Mouse (Mus musculus) MEL (cell line): ENCODE results near the gene Cmbl. TPM values are rescaled to one million over a fixed set of nuclear protein-coding genes. Genes with fewer than 3 reads are reported as not detected.
A peak's percentile ranks its signal among the peaks of the same experiment; 100 is the strongest.

Source experiments
- DNase-seq: peaks from one replicate; pipeline ENCODE4 v3.0.0; 2011; ENCODE audit warnings: low read depth, low spot score
- H3K27ac ChIP-seq: 2 replicates; pipeline ENCODE4 v1.5.1; 2012; ENCODE audit warnings: low read depth, mild to moderate bottlenecking, control low read depth, low read length, moderate library complexity; ENCODE audit not compliant: control insufficient read depth
- H3K27me3 ChIP-seq, 2 experiments: fragments of 150-350 bp in 1 of 2; sonication (generic) in 1 of 2; 2 replicates each; pipeline ENCODE4 v1.6.1; 2012; ENCODE audit warnings: low read length in 2 of 2, mild to moderate bottlenecking in 2 of 2, improper control_type of control experiment in 1 of 2, moderate library complexity in 1 of 2; ENCODE audit not compliant: insufficient read depth in 2 of 2, control insufficient read depth in 1 of 2
- H3K36me3 ChIP-seq, 2 experiments: 2 replicates each; pipeline ENCODE4 v1.6.1; 2012 to 2014; ENCODE audit warnings: low read length in 2 of 2, improper control_type of control experiment in 1 of 2, inconsistent platforms in 1 of 2, mild to moderate bottlenecking in 1 of 2; ENCODE audit not compliant: insufficient read depth in 2 of 2, control insufficient read depth in 1 of 2
- H3K4me1 ChIP-seq, 2 experiments: fragments of 150-350 bp in 1 of 2; sonication (generic) in 1 of 2; 2 replicates each; pipeline ENCODE4 v1.6.1; 2012; ENCODE audit warnings: low read length in 2 of 2, improper control_type of control experiment in 1 of 2, mild to moderate bottlenecking in 1 of 2; ENCODE audit not compliant: insufficient read depth in 2 of 2, control insufficient read depth in 1 of 2
- H3K4me3 ChIP-seq, 2 experiments: fragments of 150-350 bp in 1 of 2; sonication (generic) in 1 of 2; 2 replicates each; pipeline ENCODE4 v1.5.1; 2012; ENCODE audit warnings: low read depth in 2 of 2, low read length in 2 of 2, mild to moderate bottlenecking in 2 of 2, moderate library complexity in 2 of 2, control low read depth in 1 of 2, improper control_type of control experiment in 1 of 2; ENCODE audit not compliant: control insufficient read depth in 1 of 2, insufficient read depth in 1 of 2
- H3K79me2 ChIP-seq: 2 replicates; pipeline ENCODE4 v1.6.1; 2012; ENCODE audit warnings: mild to moderate bottlenecking, low read length, moderate library complexity; ENCODE audit not compliant: control insufficient read depth, poor library complexity, insufficient read depth
- H3K9ac ChIP-seq: 2 replicates; pipeline ENCODE4 v1.6.1; 2012; ENCODE audit warnings: low read depth, mild to moderate bottlenecking, control low read depth, low read length, moderate library complexity; ENCODE audit not compliant: control insufficient read depth, poor library complexity, severe bottlenecking
- H3K9me3 ChIP-seq: fragments of 150-350 bp; sonication (generic); replicated peaks from 2 replicates; pipeline ENCODE4 v1.6.1; 2012; ENCODE audit warnings: mild to moderate bottlenecking, low read length, improper control_type of control experiment, moderate library complexity; ENCODE audit not compliant: insufficient read depth
- CHD1 ChIP-seq: IDR thresholded peaks from 2 replicates; pipeline ENCODE4 v1.6.1; 2012; ENCODE audit warnings: low read depth, mild to moderate bottlenecking, inconsistent platforms, low read length, improper control_type of control experiment
- CHD2 ChIP-seq: IDR thresholded peaks from 2 replicates; pipeline ENCODE4 v1.6.1; 2011; ENCODE audit warnings: low read length, improper control_type of control experiment
- CTCF ChIP-seq, 3 experiments: IDR thresholded peaks in 2 of 3; conservative IDR thresholded peaks in 1 of 3; 2 replicates each; pipeline ENCODE4 v1.5.1; 2011 to 2012; ENCODE audit warnings: low read length in 3 of 3, low read depth in 2 of 3, mild to moderate bottlenecking in 2 of 3, improper control_type of control experiment in 1 of 3, inconsistent platforms in 1 of 3, mixed read lengths in 1 of 3, moderate library complexity in 1 of 3; ENCODE audit not compliant: control insufficient read depth in 1 of 3, insufficient read depth in 1 of 3, poor library complexity in 1 of 3, severe bottlenecking in 1 of 3
- E2F4 ChIP-seq: IDR thresholded peaks from 2 replicates; pipeline ENCODE4 v1.6.1; 2011; ENCODE audit warnings: low read depth, low read length, improper control_type of control experiment, borderline replicate concordance
- ELF1 ChIP-seq: IDR thresholded peaks from 2 replicates; pipeline ENCODE4 v1.6.1; 2014; ENCODE audit warnings: low read depth, mild to moderate bottlenecking, inconsistent platforms, low read length, improper control_type of control experiment, moderate library complexity
- EP300 ChIP-seq, 2 experiments: IDR thresholded peaks; 2 replicates each; pipeline ENCODE4 v1.6.1; 2011; ENCODE audit warnings: improper control_type of control experiment in 2 of 2, low read length in 2 of 2, low read depth in 1 of 2, mild to moderate bottlenecking in 1 of 2
- ETS1 ChIP-seq: IDR thresholded peaks from 2 replicates; pipeline ENCODE4 v1.6.1; 2012; ENCODE audit warnings: low read depth, mild to moderate bottlenecking, inconsistent platforms, low read length, improper control_type of control experiment, moderate library complexity
- GATA1 ChIP-seq: IDR thresholded peaks from 2 replicates; pipeline ENCODE4 v1.6.1; 2011; ENCODE audit warnings: low read depth, low read length, improper control_type of control experiment
- HCFC1 ChIP-seq: IDR thresholded peaks from 2 replicates; pipeline ENCODE4 v1.6.1; 2012; ENCODE audit warnings: low read depth, mild to moderate bottlenecking, inconsistent platforms, low read length, improper control_type of control experiment, moderate library complexity
- KAT2A ChIP-seq: conservative IDR thresholded peaks from 2 replicates; pipeline ENCODE4 v1.6.1; 2012; ENCODE audit warnings: low read depth, low read length, improper control_type of control experiment, inconsistent platforms
- MAX ChIP-seq: IDR thresholded peaks from 2 replicates; pipeline ENCODE4 v1.6.1; 2011; ENCODE audit warnings: low read length, improper control_type of control experiment
- MAZ ChIP-seq: IDR thresholded peaks from 2 replicates; pipeline ENCODE4 v1.6.1; 2012; ENCODE audit warnings: low read depth, mild to moderate bottlenecking, inconsistent platforms, low read length, improper control_type of control experiment
- MEF2A ChIP-seq: IDR thresholded peaks from 2 replicates; pipeline ENCODE4 v1.6.1; 2014; ENCODE audit warnings: low read depth, mild to moderate bottlenecking, inconsistent platforms, low read length, improper control_type of control experiment; ENCODE audit not compliant: poor library complexity, insufficient replicate concordance, severe bottlenecking; ENCODE audit errors: extremely low read depth
- MXI1 ChIP-seq: IDR thresholded peaks from 2 replicates; pipeline ENCODE4 v1.6.1; 2011; ENCODE audit warnings: mild to moderate bottlenecking, low read depth, low read length, improper control_type of control experiment
- MYB ChIP-seq: IDR thresholded peaks from 2 replicates; pipeline ENCODE4 v1.6.1; 2011; ENCODE audit warnings: mild to moderate bottlenecking, low read depth, low read length, improper control_type of control experiment
- MYC ChIP-seq: IDR thresholded peaks from 2 replicates; pipeline ENCODE4 v1.6.1; 2011; ENCODE audit warnings: low read depth, mild to moderate bottlenecking, low read length, improper control_type of control experiment, moderate library complexity
- NELFE ChIP-seq: IDR thresholded peaks from 2 replicates; pipeline ENCODE4 v1.6.1; 2011; ENCODE audit warnings: low read depth, low read length, improper control_type of control experiment
- POLR2A ChIP-seq, 2 experiments: IDR thresholded peaks; 2 replicates each; pipeline ENCODE4 v1.6.1; 2011 to 2012; ENCODE audit warnings: low read length in 2 of 2, mild to moderate bottlenecking in 2 of 2, control low read depth in 1 of 2, improper control_type of control experiment in 1 of 2, low read depth in 1 of 2, moderate library complexity in 1 of 2; ENCODE audit not compliant: control insufficient read depth in 1 of 2, insufficient read depth in 1 of 2, poor library complexity in 1 of 2
- POLR2AphosphoS2 ChIP-seq: IDR thresholded peaks from 2 replicates; pipeline ENCODE4 v1.6.1; 2011; ENCODE audit warnings: low read length, improper control_type of control experiment
- POLR2AphosphoS5 ChIP-seq: IDR thresholded peaks from 2 replicates; pipeline ENCODE4 v1.6.1; 2012; ENCODE audit warnings: low read depth, borderline replicate concordance, mild to moderate bottlenecking, inconsistent platforms, low read length, moderate library complexity, mixed read lengths
- RCOR1 ChIP-seq: IDR thresholded peaks from 2 replicates; pipeline ENCODE4 v1.6.1; 2012; ENCODE audit warnings: low read depth, mild to moderate bottlenecking, inconsistent platforms, low read length, improper control_type of control experiment
- SIN3A ChIP-seq: IDR thresholded peaks from 2 replicates; pipeline ENCODE4 v1.6.1; 2012; ENCODE audit warnings: low read length, improper control_type of control experiment, inconsistent platforms
- SMC3 ChIP-seq: IDR thresholded peaks from 2 replicates; pipeline ENCODE4 v1.6.1; 2011; ENCODE audit warnings: low read depth, low read length, improper control_type of control experiment
- TAL1 ChIP-seq: IDR thresholded peaks from 2 replicates; pipeline ENCODE4 v1.6.1; 2012; ENCODE audit warnings: mild to moderate bottlenecking, inconsistent platforms, low read length, moderate library complexity, mixed read lengths
- TBP ChIP-seq: IDR thresholded peaks from 2 replicates; pipeline ENCODE4 v1.8.0; 2011; ENCODE audit warnings: low read depth, low read length, improper control_type of control experiment
- TCF12 ChIP-seq: IDR thresholded peaks from 2 replicates; pipeline ENCODE4 v1.6.1; 2014; ENCODE audit warnings: low read depth, mild to moderate bottlenecking, inconsistent platforms, low read length, improper control_type of control experiment, moderate library complexity
- UBTF ChIP-seq: IDR thresholded peaks from 2 replicates; pipeline ENCODE4 v1.6.1; 2012; ENCODE audit warnings: low read depth, mild to moderate bottlenecking, inconsistent platforms, low read length, improper control_type of control experiment, moderate library complexity, borderline replicate concordance; ENCODE audit not compliant: insufficient read depth
- USF1 ChIP-seq: IDR thresholded peaks from 2 replicates; pipeline ENCODE4 v1.6.1; 2014; ENCODE audit warnings: low read depth, mild to moderate bottlenecking, inconsistent platforms, low read length, improper control_type of control experiment, moderate library complexity
- USF2 ChIP-seq, 2 experiments: IDR thresholded peaks; 2 replicates each; pipeline ENCODE4 v1.6.1; 2011 to 2012; ENCODE audit warnings: improper control_type of control experiment in 2 of 2, low read length in 2 of 2, borderline replicate concordance in 1 of 2, inconsistent platforms in 1 of 2, low read depth in 1 of 2, mild to moderate bottlenecking in 1 of 2; ENCODE audit not compliant: insufficient read depth in 1 of 2
- ZKSCAN1 ChIP-seq: IDR thresholded peaks from 2 replicates; pipeline ENCODE4 v1.6.1; 2012; ENCODE audit warnings: low read depth, mild to moderate bottlenecking, inconsistent platforms, low read length, improper control_type of control experiment, moderate library complexity
- ZMIZ1 ChIP-seq: IDR thresholded peaks from 2 replicates; pipeline ENCODE4 v1.6.1; 2012; ENCODE audit warnings: low read depth, mild to moderate bottlenecking, inconsistent platforms, low read length, improper control_type of control experiment, moderate library complexity
- polyA plus RNA-seq, 2 experiments: library from polyadenylated mRNA; stranded (reverse) in 1 of 2; unstranded in 1 of 2; fragments of >175 nt in 1 of 2; fragments of >200 nt in 1 of 2; gene quantifications; 2 replicates each; pipeline versions ENCODE4 v1.2.1 to v1.2.4; 2012; ENCODE audit warnings: low replicate concordance in 2 of 2, low read depth in 1 of 2; ENCODE audit not compliant: insufficient read length in 2 of 2, insufficient read depth in 1 of 2, missing spikeins in 1 of 2
- total RNA-seq: library from RNA; depleted of rRNA; stranded (reverse); fragments of 300-350 nt; gene quantifications from 2 replicates; pipeline ENCODE4 v1.2.3, GENCODE M21; 2012

Cmbl gene
- total and polyA plus RNA-seq, 3 experiments, result 0.22 to 0.31 TPM; not detected in 1

DNA sequence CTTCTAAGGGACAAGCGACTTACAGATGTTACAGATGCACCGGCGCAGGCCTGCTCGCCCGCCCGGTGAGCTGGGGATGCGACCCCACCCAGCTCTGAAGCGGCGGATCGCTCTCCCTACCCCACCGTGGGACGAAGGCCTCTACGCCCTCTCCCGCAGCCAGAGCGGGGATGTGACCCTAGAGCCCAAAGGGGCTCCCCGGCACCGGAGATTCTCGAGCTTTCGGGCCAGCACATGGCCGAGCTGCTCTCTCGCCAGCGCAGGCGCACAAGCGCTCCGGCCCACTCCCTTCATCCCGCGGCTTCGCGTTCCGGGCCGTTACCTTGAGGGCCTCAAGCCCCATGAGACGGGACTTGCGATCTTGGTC is 36.1 kb downstream of the Cmbl start:
- Histone ChIP-seq H3K36me3 (peaks cover 25 to 28% of the 10 kb centered on the region in 2 experiments), H3K9ac (peak overlapping the region; percentile 93)
- no peak for DNase-seq

DNA sequence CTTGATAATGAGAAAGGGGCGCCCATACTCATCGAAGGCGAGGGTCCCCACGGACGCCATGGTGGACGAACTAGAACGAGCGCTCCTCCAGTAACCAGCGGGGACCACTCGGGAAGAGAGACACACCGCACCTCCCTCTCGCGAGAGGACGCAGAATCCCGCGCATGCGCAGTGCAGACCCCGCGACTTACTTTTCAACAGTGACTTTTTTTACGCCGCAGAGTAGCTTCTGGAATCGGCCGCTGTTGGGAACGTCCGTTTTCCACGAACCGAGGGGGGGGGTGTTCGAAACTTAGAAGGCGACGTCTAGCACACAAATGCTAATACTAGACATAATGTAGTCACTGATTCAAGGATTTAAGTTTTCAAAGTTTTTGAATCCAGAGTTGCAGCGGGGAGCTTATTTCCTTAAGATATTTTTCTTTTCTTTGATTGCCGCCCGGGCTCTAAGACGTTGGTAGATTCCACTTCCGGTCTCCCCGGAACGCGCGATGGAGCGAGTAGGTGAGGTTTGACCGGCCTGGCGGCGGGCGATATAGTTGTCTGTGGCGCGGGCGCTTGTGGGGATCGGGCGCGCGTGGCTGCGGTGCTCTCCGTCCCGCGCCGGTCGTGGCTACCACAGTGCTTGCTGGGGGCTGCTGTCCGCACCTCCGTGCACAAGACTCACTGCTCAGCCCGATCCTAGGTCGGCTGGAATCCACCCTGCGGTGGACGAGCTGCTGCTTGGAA is 36.6 kb downstream of the Cmbl start, which contains the start of the genes Cct5 and Fam173b:
Gene Cct5, minus strand, starts transcription at position 159 of the 729 bp plus-strand sequence.
Gene Fam173b, plus strand, starts transcription at position 207 of the 729 bp plus-strand sequence.
- peaks cover 22 to 28% of the 10 kb centered on the region in 2 experiments for H3K36me3 ChIP-seq
- H3K27ac ChIP-seq, result peak within 1 kb of the TSS; percentile 80
- H3K9me3 ChIP-seq, result no peaks in the 10 kb centered on the region
- H3K27me3 ChIP-seq, result no peaks in the 10 kb centered on the region
- peak; percentile 100 for DNase-seq
- H3K9ac ChIP-seq, result peak within 1 kb of the TSS; percentile 93
- H3K4me3 ChIP-seq, result peak within 1 kb of the TSS; percentile 65 to 93
- H3K79me2 ChIP-seq, result peaks cover 51% of the 10 kb centered on the region
- H3K4me1 ChIP-seq, result peaks cover 8 to 21% of the 10 kb centered on the region in 2 experiments
- TF ChIP-seq USF2 (IDR thresholded peaks at IDR 0.05; ENCODE audit: borderline replicate concordance in 1 of 2, insufficient read depth in 1 of 2, low read depth in 1 of 2, low read length in 2 of 2) (no peak), E2F4 (peak; percentile 76; the same call in 1 of the 2 replicates), SIN3A (peak; percentile 93), KAT2A (peak; percentile 73), ELF1 (peak; percentile 44; the same call in 1 of the 2 replicates), POLR2A (IDR thresholded peaks at IDR 0.05; ENCODE audit: control insufficient read depth in 1 of 2, insufficient read depth in 1 of 2, low read depth in 1 of 2, low read length in 2 of 2, poor library complexity in 1 of 2) (peak; percentile 98), TAL1 (no peak), GATA1 (no peak), SMC3 (no peak), MEF2A (no peak), EP300 (IDR thresholded peaks at IDR 0.05; ENCODE audit: low read depth in 1 of 2, low read length in 2 of 2) (peak in 1 of 2 experiments; percentile 41; a peak in 2 of 4 replicates), ZKSCAN1 (no peak), TBP (peak; percentile 93), CTCF (IDR thresholded peaks at IDR 0.05 in 2 of 3, conservative IDR thresholded peaks at IDR 0.05 in 1 of 3; ENCODE audit: control insufficient read depth in 1 of 3, insufficient read depth in 1 of 3, low read depth in 2 of 3, low read length in 3 of 3, poor library complexity in 1 of 3, severe bottlenecking in 1 of 3) (no peak), MAZ (peak; percentile 44), CHD2 (peak; percentile 99), MYC (0 out of 2 replicates have a peak, but pooled peaks have one; percentile 8), USF1 (0 out of 2 replicates have a peak, but pooled peaks have one; percentile 15), NELFE (peak; percentile 97), TCF12 (peak; percentile 78), ETS1 (0 out of 2 replicates have a peak, but pooled peaks have one; percentile 30), CHD1 (peak; percentile 100), MYB (no peak), POLR2AphosphoS5 (peak; percentile 58; the same call in 1 of the 2 replicates)

More for the DNA sequence above, 36.1 kb downstream of the Cmbl start:
- peaks cover 52% of the 10 kb centered on the region for H3K79me2 ChIP-seq
- peak overlapping the region; percentile 64 to 93 for H3K4me3 ChIP-seq
- peak overlapping the region; percentile 67 for H3K27ac ChIP-seq
- peaks cover 8 to 21% of the 10 kb centered on the region in 2 experiments for H3K4me1 ChIP-seq
- no peaks in the 10 kb centered on the region for H3K27me3 ChIP-seq
- TF ChIP-seq E2F4, result no peak
- TF ChIP-seq ETS1, result no peak; the same call in 1 of the 2 replicates
- no peak for TF ChIP-seq HCFC1
- TF ChIP-seq MYB, result no peak
- TF ChIP-seq MAZ, result peak; percentile 3; the same call in 1 of the 2 replicates
- TF ChIP-seq ZMIZ1, result no peak
- TF ChIP-seq NELFE, result no peak
- TF ChIP-seq UBTF, result 0 out of 2 replicates have a peak, but pooled peaks have one; percentile 1
- peak; percentile 96 for TF ChIP-seq MAX
- TF ChIP-seq MYC, result peak; percentile 82
- peak; percentile 98 for TF ChIP-seq MXI1
- no peak for TF ChIP-seq POLR2AphosphoS2
- TF ChIP-seq POLR2A (IDR thresholded peaks at IDR 0.05; ENCODE audit: control insufficient read depth in 1 of 2, insufficient read depth in 1 of 2, low read depth in 1 of 2, low read length in 2 of 2, poor library complexity in 1 of 2), result peak in 1 of 2 experiments; percentile 88; a peak in 1 of 4 replicates
- TF ChIP-seq RCOR1, result no peak
- no peak for TF ChIP-seq TCF12
- TF ChIP-seq, all 39 proteins: peak for 6
- H3K9me3 ChIP-seq, result no peaks in the 10 kb centered on the region
